In the genomic region with DNA sequence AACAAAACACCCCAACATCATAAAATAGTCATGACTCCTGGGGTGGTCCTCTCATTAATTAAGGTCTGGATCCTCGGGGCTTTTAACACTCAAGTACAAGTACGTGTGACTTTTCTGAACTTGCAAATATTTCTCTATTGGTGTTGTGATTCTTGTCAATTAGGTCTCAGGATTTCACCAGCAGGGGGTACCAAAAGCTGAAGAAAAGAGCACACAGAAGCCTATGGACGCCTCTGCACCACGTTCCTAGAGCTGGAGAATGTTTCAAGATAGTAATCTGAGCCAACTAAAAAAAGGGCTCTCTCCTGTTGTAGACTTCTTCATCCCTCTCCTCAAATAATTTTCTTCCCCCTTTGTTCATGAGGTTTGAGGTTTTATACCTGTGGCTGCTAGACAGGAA, we compare ENCODE assay signal across 10 mouse cellular contexts.
DNase-seq lines count a peak whose midpoint lies in the region; ATAC-seq and TF ChIP-seq lines count a peak whose summit lies in the region.
"Had no signal": no experiment of that assay in that cellular context is flagged by ENCODE, and none has a peak within 500 bp of the region (broad histone marks: within the 10 kb centered on the region; RNA-seq: fewer than 3 reads in every experiment).

No protein-coding gene starts in this region.

- DNase-seq in adrenal gland, adult 2 months = peak; percentile 8
- DNase-seq in adrenal gland, postnatal 4 days (ENCODE audit: low spot score in 2 of 2) = no peak
- DNase-seq in hindbrain, postnatal 0 days (ENCODE audit: low spot score) = peak; percentile 77
- peak; percentile 37 for DNase-seq in right cerebral cortex, adult 18-20 months
- no peak for DNase-seq in right cerebral cortex, postnatal 4 days
- peak; percentile 41 for DNase-seq in telencephalon, adult 2 months (ENCODE audit: low read depth, low spot score)

- TF ChIP-seq CTCF in hindbrain, postnatal 0 days (IDR thresholded peaks at IDR 0.05; ENCODE audit: low read depth) = peak; percentile 50

- no peaks in the 10 kb centered on the region for H3K27me3 ChIP-seq in hindbrain, postnatal 0 days (ENCODE audit: insufficient read depth, low read length)
- H3K27me3 ChIP-seq in hindbrain, embryonic 16.5 days (replicated peaks; ENCODE audit: control insufficient read depth, insufficient read depth, low read length) = no peaks in the 10 kb centered on the region; the same call in 1 of the 2 replicates
- no peaks in the 10 kb centered on the region for H3K27me3 ChIP-seq in midbrain, embryonic 16.5 days (ENCODE audit: control insufficient read depth, insufficient read depth, low read depth, low read length)
- H3K27me3 ChIP-seq: heart, embryonic 15.5 days; megakaryocyte, embryonic 14.5 days had no signal

- H3K27ac ChIP-seq in hindbrain, postnatal 0 days = no peak overlapping the region
- H3K27ac ChIP-seq in hindbrain, embryonic 16.5 days (ENCODE audit: low read depth, low read length) = no peak overlapping the region
- H3K27ac ChIP-seq in midbrain, embryonic 16.5 days (ENCODE audit: low read length) = no peak overlapping the region
- H3K27ac ChIP-seq: heart, embryonic 15.5 days had no signal

- 0 out of 2 replicates have a peak, but pooled peaks cover 2% of the 10 kb centered on the region for H3K4me1 ChIP-seq in hindbrain, postnatal 0 days (ENCODE audit: insufficient read depth, low read length)
- H3K4me1 ChIP-seq in hindbrain, embryonic 16.5 days (ENCODE audit: control insufficient read depth, insufficient read depth, low read depth, low read length) = no peaks in the 10 kb centered on the region
- H3K4me1 ChIP-seq in midbrain, embryonic 16.5 days (ENCODE audit: control insufficient read depth, insufficient read depth, low read length) = peaks cover 8% of the 10 kb centered on the region; the same call in 1 of the 2 replicates
- H3K4me1 ChIP-seq: heart, embryonic 15.5 days; megakaryocyte, embryonic 14.5 days had no signal

- H3K9me3 ChIP-seq in hindbrain, postnatal 0 days (ENCODE audit: low read length) = no peaks in the 10 kb centered on the region
- no peaks in the 10 kb centered on the region for H3K9me3 ChIP-seq in hindbrain, embryonic 16.5 days (ENCODE audit: control insufficient read depth, low read length)
- H3K9me3 ChIP-seq in midbrain, embryonic 16.5 days (replicated peaks; ENCODE audit: control insufficient read depth, low read length, poor library complexity, severe bottlenecking) = no peaks in the 10 kb centered on the region
- H3K9me3 ChIP-seq: heart, embryonic 15.5 days had no signal

- H3K36me3 ChIP-seq in hindbrain, postnatal 0 days (ENCODE audit: insufficient read depth, low read length) = no peaks in the 10 kb centered on the region
- H3K36me3 ChIP-seq in hindbrain, embryonic 16.5 days (ENCODE audit: control insufficient read depth, insufficient read depth, low read length) = no peaks in the 10 kb centered on the region
- H3K36me3 ChIP-seq in midbrain, embryonic 16.5 days (ENCODE audit: control insufficient read depth, insufficient read depth, low read length) = no peaks in the 10 kb centered on the region
- H3K36me3 ChIP-seq: heart, embryonic 15.5 days had no signal

- no peak overlapping the region for H3K4me2 ChIP-seq in hindbrain, postnatal 0 days (ENCODE audit: low read depth, low read length)
- no peak overlapping the region for H3K4me2 ChIP-seq in hindbrain, embryonic 16.5 days (ENCODE audit: low read length)
- H3K4me2 ChIP-seq in midbrain, embryonic 16.5 days (ENCODE audit: low read length) = no peak overlapping the region
- H3K4me2 ChIP-seq: heart, embryonic 15.5 days had no signal

- 19% methylated on average over 4 of the region's 4 CpGs for WGBS in hindbrain, postnatal 0 days
- WGBS in hindbrain, embryonic 16.5 days = 24% methylated on average over 4 of the region's 4 CpGs
- WGBS in midbrain, embryonic 16.5 days = 29% methylated on average over 4 of the region's 4 CpGs

- no peak overlapping the region for H3K4me3 ChIP-seq in hindbrain, postnatal 0 days (ENCODE audit: low read length)
- H3K4me3 ChIP-seq in hindbrain, embryonic 16.5 days (ENCODE audit: low read length) = no peak overlapping the region
- H3K4me3 ChIP-seq in midbrain, embryonic 16.5 days (ENCODE audit: low read depth, low read length) = no peak overlapping the region
- H3K4me3 ChIP-seq: heart, embryonic 15.5 days; megakaryocyte, embryonic 14.5 days had no signal

- no peak overlapping the region for H3K9ac ChIP-seq in hindbrain, postnatal 0 days (replicated peaks; ENCODE audit: low read length)
- no peak overlapping the region for H3K9ac ChIP-seq in hindbrain, embryonic 16.5 days (ENCODE audit: low read depth, low read length)
- H3K9ac ChIP-seq in midbrain, embryonic 16.5 days (ENCODE audit: low read depth, low read length) = no peak overlapping the region
- H3K9ac ChIP-seq: heart, embryonic 15.5 days had no signal

- no peak for ATAC-seq in hindbrain, postnatal 0 days
- no peak for ATAC-seq in hindbrain, embryonic 16.5 days
- no peak for ATAC-seq in midbrain, embryonic 16.5 days

Comparison
In these comparisons a context has a peak if more than half of its experiments do, and no peak if none do; other contexts are left out.
1. DNase-seq: peak in adrenal gland, adult 2 months (single experiment), hindbrain, postnatal 0 days (single experiment), right cerebral cortex, adult 18-20 months (single experiment) and telencephalon, adult 2 months (single experiment); none in adrenal gland, postnatal 4 days (0 of 2) and right cerebral cortex, postnatal 4 days (single experiment).